Mouse (Mus musculus) layer of hippocampus, adult 9-10 months (tissue): ENCODE measurements around the gene Gm21834.

Experiments
- DNase-seq: peaks from one replicate; pipeline ENCODE4 v3.0.0; 2022; ENCODE audit warnings: low spot score

Gene Gm21834

GRCm38 (mm10) chr17:57742119-57742518 lies at the start of gene Gm21834:
TSS of gene Gm21834 (minus strand) at chr17:57742219.
- no peak for DNase-seq

GRCm38 (mm10) chr17:57788161-57788799 lies 46.3 kb upstream of the Gm21834 start:
- no peak for DNase-seq

- DNase-seq = no peak
These were observed 28.9 kb upstream of the Gm21834 start for GRCm38 (mm10) chr17:57770904-57771303.

GRCm38 (mm10) chr17:57768622-57769610 lies 26.9 kb upstream of the Gm21834 start, which contains the start of gene Cntnap5c:
TSS of gene Cntnap5c (plus strand) at chr17:57769570.
- DNase-seq = no peak

DNA sequence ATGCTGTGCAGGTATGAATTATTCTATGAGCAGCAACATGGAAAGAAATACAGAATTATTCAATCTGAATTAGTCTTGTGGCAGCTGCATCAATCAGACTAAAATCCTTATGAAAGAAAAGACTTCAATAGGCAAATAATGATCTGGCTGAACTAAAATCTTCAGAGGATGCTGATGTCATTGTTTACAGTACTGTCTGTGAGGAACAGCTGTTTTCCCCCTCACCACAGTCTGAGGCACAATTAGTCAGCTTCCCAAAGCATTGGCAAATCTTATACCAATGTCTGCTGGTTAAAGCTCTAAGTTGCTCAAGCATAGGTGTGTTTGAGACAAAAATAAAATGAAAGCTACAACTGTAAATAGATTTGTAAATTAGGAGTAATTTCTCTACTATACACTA lies 25.3 kb upstream of the Gm21834 start:
- no peak for DNase-seq

- no peak for DNase-seq
These were observed 16.0 kb upstream of the Gm21834 start for GRCm38 (mm10) chr17:57758033-57758432.

- DNase-seq = peak; percentile 37
These were observed 47.2 kb downstream of the Gm21834 start for GRCm38 (mm10) chr17:57694791-57695190.
